Mouse (Mus musculus): ENCODE results near the gene Gse1. TPM values are rescaled to one million over a fixed set of nuclear protein-coding genes. Genes with fewer than 3 reads are reported as not detected.
A peak's percentile ranks its signal among the peaks of the same experiment; 100 is the strongest.

Gse1 gene
- polyA plus RNA-seq, 1 experiment, result 52.4 TPM

DNA sequence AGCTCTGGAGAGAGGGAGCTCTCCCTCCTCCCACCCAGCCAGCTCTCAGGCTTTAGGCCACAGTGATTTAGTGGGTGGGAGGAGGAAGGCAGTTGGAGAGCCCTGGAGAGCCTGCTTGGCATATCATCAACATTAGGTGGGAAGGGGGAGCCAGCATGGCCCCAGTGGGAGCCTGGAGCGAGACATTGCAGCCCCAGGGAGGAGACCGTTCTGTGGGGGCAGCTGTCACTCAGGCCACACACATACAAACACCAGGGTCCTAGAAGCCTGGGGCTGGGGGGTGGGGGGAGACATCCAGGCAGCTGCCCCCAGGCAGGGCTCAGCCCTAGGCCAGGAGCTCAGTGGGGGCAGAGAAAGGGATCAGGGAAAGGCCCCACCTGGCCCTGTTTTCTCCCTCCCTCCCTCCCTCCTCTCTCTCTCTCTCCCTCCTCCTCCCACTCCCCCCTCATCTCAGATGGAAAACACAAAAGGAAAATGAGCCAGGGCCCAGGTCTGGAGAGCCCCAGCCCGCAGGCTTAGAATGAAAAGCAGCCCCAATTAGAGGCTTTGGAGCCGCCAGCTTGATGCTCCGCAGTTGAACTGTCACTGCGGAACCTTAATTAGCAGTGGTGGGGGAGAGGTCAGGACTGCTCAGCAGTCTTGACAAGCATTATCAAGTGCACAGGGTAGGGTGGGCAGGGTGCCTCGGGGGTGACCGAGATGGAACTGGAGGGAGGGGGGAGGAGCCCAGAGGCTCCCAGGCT, 197.1 kb downstream of the Gse1 start:
- H3K27ac ChIP-seq (ENCODE audit: insufficient read depth, low read length), result no peak overlapping the region
- H3K27me3 ChIP-seq (ENCODE audit: control insufficient read depth, insufficient read depth, low read length), result no peaks in the 10 kb centered on the region
- 64% methylated on average over 8 of the region's 8 CpGs for WGBS
- H3K4me3 ChIP-seq (replicated peaks; ENCODE audit: insufficient read depth, low read depth, low read length), result no peak overlapping the region
- DNase-seq, result no peak
- H3K4me1 ChIP-seq (ENCODE audit: control insufficient read depth, insufficient read depth, low read length), result peaks cover 31% of the 10 kb centered on the region
- TF ChIP-seq POLR2A (IDR thresholded peaks at IDR 0.05; ENCODE audit: borderline replicate concordance, insufficient read depth, low read length), result no peak
- TF ChIP-seq CTCF (IDR thresholded peaks at IDR 0.05; ENCODE audit: borderline replicate concordance, insufficient read depth, low read depth, low read length), result no peak

GRCm38 (mm10) chr8:120426105-120426504, 197.8 kb downstream of the Gse1 start:
- no peak for TF ChIP-seq POLR2A (IDR thresholded peaks at IDR 0.05; ENCODE audit: borderline replicate concordance, insufficient read depth, low read length)
- no peak for TF ChIP-seq CTCF (IDR thresholded peaks at IDR 0.05; ENCODE audit: borderline replicate concordance, insufficient read depth, low read depth, low read length)
- WGBS, result 37% methylated on average over 1 of the region's 1 CpGs
- H3K4me1 ChIP-seq (ENCODE audit: control insufficient read depth, insufficient read depth, low read length), result peaks cover 38% of the 10 kb centered on the region
- DNase-seq, result no peak
- H3K27ac ChIP-seq (ENCODE audit: insufficient read depth, low read length), result no peak overlapping the region
- no peak overlapping the region for H3K4me3 ChIP-seq (replicated peaks; ENCODE audit: insufficient read depth, low read depth, low read length)
- H3K27me3 ChIP-seq (ENCODE audit: control insufficient read depth, insufficient read depth, low read length), result no peaks in the 10 kb centered on the region

- peak in 1 of 2 experiments; percentile 68 for DNase-seq
- WGBS, result 21% methylated on average over 20 of the region's 20 CpGs
- Histone ChIP-seq H3K4me3 (replicated peaks; ENCODE audit: insufficient read depth, low read depth, low read length) (no peak overlapping the region), H3K4me1 (ENCODE audit: control insufficient read depth, insufficient read depth, low read length) (peaks cover 42% of the 10 kb centered on the region), H3K27me3 (ENCODE audit: control insufficient read depth, insufficient read depth, low read length) (no peaks in the 10 kb centered on the region), H3K27ac (ENCODE audit: insufficient read depth, low read length) (no peak overlapping the region)
- TF ChIP-seq CTCF (IDR thresholded peaks at IDR 0.05; ENCODE audit: borderline replicate concordance, insufficient read depth, low read depth, low read length) (no peak), POLR2A (IDR thresholded peaks at IDR 0.05; ENCODE audit: borderline replicate concordance, insufficient read depth, low read length) (no peak)
These were observed 198.5 kb downstream of the Gse1 start for GRCm38 (mm10) chr8:120426622-120427385.

DNA sequence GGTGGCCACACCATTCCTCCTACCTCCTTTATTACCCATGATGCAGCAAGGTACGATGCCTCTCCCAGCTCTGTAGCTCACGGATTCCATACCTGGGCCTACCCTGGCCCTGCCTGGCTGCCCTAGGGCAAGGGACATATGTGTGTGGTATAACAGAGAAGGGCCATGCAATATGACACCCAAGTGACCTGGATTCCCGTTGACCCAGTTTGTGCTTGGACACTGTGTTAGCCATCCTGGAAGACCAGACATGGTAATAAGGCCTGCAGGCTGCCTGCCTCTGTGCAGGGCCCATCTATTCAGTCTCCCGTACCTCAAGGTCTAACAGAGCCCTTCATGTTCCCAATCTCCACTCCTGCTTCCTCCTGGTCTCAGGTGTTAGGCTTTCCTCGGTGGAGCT, 200.2 kb downstream of the Gse1 start:
- no peak for DNase-seq
- Histone ChIP-seq H3K4me1 (ENCODE audit: control insufficient read depth, insufficient read depth, low read length) (peaks cover 42% of the 10 kb centered on the region), H3K4me3 (replicated peaks; ENCODE audit: insufficient read depth, low read depth, low read length) (no peak overlapping the region), H3K27me3 (ENCODE audit: control insufficient read depth, insufficient read depth, low read length) (no peaks in the 10 kb centered on the region), H3K27ac (ENCODE audit: insufficient read depth, low read length) (no peak overlapping the region)
- no peak for TF ChIP-seq POLR2A (IDR thresholded peaks at IDR 0.05; ENCODE audit: borderline replicate concordance, insufficient read depth, low read length)
- TF ChIP-seq CTCF (IDR thresholded peaks at IDR 0.05; ENCODE audit: borderline replicate concordance, insufficient read depth, low read depth, low read length), result no peak
- 86% methylated on average over 5 of the region's 5 CpGs for WGBS

- Histone ChIP-seq H3K27ac (ENCODE audit: insufficient read depth, low read length) (no peak overlapping the region), H3K27me3 (ENCODE audit: control insufficient read depth, insufficient read depth, low read length) (no peaks in the 10 kb centered on the region), H3K4me1 (ENCODE audit: control insufficient read depth, insufficient read depth, low read length) (peaks cover 42% of the 10 kb centered on the region), H3K4me3 (replicated peaks; ENCODE audit: insufficient read depth, low read depth, low read length) (no peak overlapping the region)
- no peak for DNase-seq
- TF ChIP-seq CTCF (IDR thresholded peaks at IDR 0.05; ENCODE audit: borderline replicate concordance, insufficient read depth, low read depth, low read length), result no peak
- no peak for TF ChIP-seq POLR2A (IDR thresholded peaks at IDR 0.05; ENCODE audit: borderline replicate concordance, insufficient read depth, low read length)
- 100% methylated on average over 1 of the region's 1 CpGs for WGBS
These were observed 200.9 kb downstream of the Gse1 start for GRCm38 (mm10) chr8:120429116-120429515.

DNA sequence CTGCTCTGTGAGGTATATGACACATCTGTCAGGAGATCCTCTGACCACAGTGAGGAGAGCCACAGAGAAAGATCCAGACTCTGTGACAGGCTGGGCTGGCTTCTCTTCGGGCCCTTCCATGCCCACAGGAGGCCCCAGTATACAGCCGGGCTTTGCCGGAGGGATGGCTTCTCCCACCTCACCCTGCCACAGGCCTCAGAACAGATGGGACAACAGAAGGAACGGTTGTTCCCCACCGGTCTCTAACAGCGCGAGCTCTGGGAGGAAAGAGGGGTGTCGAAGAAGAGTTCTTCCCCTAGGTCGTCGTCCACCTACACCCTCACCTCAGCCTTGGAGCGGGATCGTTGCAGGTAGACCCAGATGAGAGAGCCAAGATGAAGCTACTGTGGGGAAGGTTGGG, 202.8 kb downstream of the Gse1 start:
- H3K27ac ChIP-seq (ENCODE audit: insufficient read depth, low read length), result no peak overlapping the region
- TF ChIP-seq CTCF (IDR thresholded peaks at IDR 0.05; ENCODE audit: borderline replicate concordance, insufficient read depth, low read depth, low read length) (no peak), POLR2A (IDR thresholded peaks at IDR 0.05; ENCODE audit: borderline replicate concordance, insufficient read depth, low read length) (no peak)
- no peaks in the 10 kb centered on the region for H3K27me3 ChIP-seq (ENCODE audit: control insufficient read depth, insufficient read depth, low read length)
- 17% methylated on average over 12 of the region's 12 CpGs for WGBS
- H3K4me1 ChIP-seq (ENCODE audit: control insufficient read depth, insufficient read depth, low read length), result peaks cover 33% of the 10 kb centered on the region
- peak; percentile 60 to 63 for DNase-seq
- no peak overlapping the region for H3K4me3 ChIP-seq (replicated peaks; ENCODE audit: insufficient read depth, low read depth, low read length)

- no peak for DNase-seq
- no peak overlapping the region for H3K27ac ChIP-seq (ENCODE audit: insufficient read depth, low read length)
- H3K4me3 ChIP-seq (replicated peaks; ENCODE audit: insufficient read depth, low read depth, low read length), result no peak overlapping the region
- no peaks in the 10 kb centered on the region for H3K27me3 ChIP-seq (ENCODE audit: control insufficient read depth, insufficient read depth, low read length)
- TF ChIP-seq POLR2A (IDR thresholded peaks at IDR 0.05; ENCODE audit: borderline replicate concordance, insufficient read depth, low read length) (no peak), CTCF (IDR thresholded peaks at IDR 0.05; ENCODE audit: borderline replicate concordance, insufficient read depth, low read depth, low read length) (no peak)
- H3K4me1 ChIP-seq (ENCODE audit: control insufficient read depth, insufficient read depth, low read length), result peaks cover 33% of the 10 kb centered on the region
- WGBS, result 74% methylated on average over 7 of the region's 7 CpGs
These were observed 204.2 kb downstream of the Gse1 start for GRCm38 (mm10) chr8:120432438-120432837.

GRCm38 (mm10) chr8:120433143-120433542, 204.9 kb downstream of the Gse1 start:
- WGBS, result 66% methylated on average over 7 of the region's 7 CpGs
- H3K4me1 ChIP-seq (ENCODE audit: control insufficient read depth, insufficient read depth, low read length), result peaks cover 32% of the 10 kb centered on the region
- DNase-seq, result no peak
- no peaks in the 10 kb centered on the region for H3K27me3 ChIP-seq (ENCODE audit: control insufficient read depth, insufficient read depth, low read length)
- no peak overlapping the region for H3K27ac ChIP-seq (ENCODE audit: insufficient read depth, low read length)
- no peak overlapping the region for H3K4me3 ChIP-seq (replicated peaks; ENCODE audit: insufficient read depth, low read depth, low read length)
- TF ChIP-seq POLR2A (IDR thresholded peaks at IDR 0.05; ENCODE audit: borderline replicate concordance, insufficient read depth, low read length), result no peak
- TF ChIP-seq CTCF (IDR thresholded peaks at IDR 0.05; ENCODE audit: borderline replicate concordance, insufficient read depth, low read depth, low read length), result no peak

Measured in cerebellum, adult 2 months (tissue).